In genomic region chr9:35363079-35363478, GRCm38 (mm10) we compare ENCODE assay signal across 21 mouse cellular contexts. TPM values are rescaled to one million over a fixed set of nuclear protein-coding genes. Genes with fewer than 3 reads are reported as not detected.
DNase-seq lines count a peak whose midpoint lies in the region; ATAC-seq lines count a peak whose summit lies in the region.
"Had no signal": no experiment of that assay in that cellular context is flagged by ENCODE, and none has a peak within 500 bp of the region (broad histone marks: within the 10 kb centered on the region; RNA-seq: fewer than 3 reads in every experiment).

No protein-coding gene starts in this region.

- intact Hi-C loops in left cerebral cortex, postnatal 14 days (cut with DNase I), result no loop called here

- H3K4me2 ChIP-seq in forebrain, embryonic 11.5 days (ENCODE audit: low read depth, low read length, severe bottlenecking), result no peak overlapping the region
- H3K4me2 ChIP-seq in hindbrain, embryonic 16.5 days (ENCODE audit: low read length), result no peak overlapping the region
- H3K4me2 ChIP-seq in embryonic facial prominence, embryonic 15.5 days (replicated peaks), result no peak overlapping the region
- no peak overlapping the region for H3K4me2 ChIP-seq in limb, embryonic 15.5 days
- H3K4me2 ChIP-seq: liver, embryonic 11.5 days; midbrain, embryonic 12.5 days had no signal

- peak; percentile 54 for DNase-seq in forebrain, embryonic 10.5 days (ENCODE audit: extremely low spot score, low spot score)
- DNase-seq in forebrain, embryonic 11.5 days (ENCODE audit: low spot score), result no peak
- DNase-seq in hindbrain, embryonic 10.5 days (ENCODE audit: low spot score), result peak; percentile 57
- DNase-seq in adrenal gland, adult (ENCODE audit: inconsistent age in 2 of 2, low spot score in 1 of 2), result no peak
- no peak for DNase-seq in left cerebral cortex, postnatal 14 days (ENCODE audit: low spot score in 2 of 2)
- DNase-seq: adrenal gland, adult 8-10 months; cerebellum, adult 11-12 months; cerebellum, postnatal 36 days; kidney, adult 18-20 months; kidney, postnatal 14 days; lung, adult 2 months; lung, postnatal 4 days; thymus, postnatal 4 days had no signal

- no peaks in the 10 kb centered on the region for H3K9me3 ChIP-seq in forebrain, embryonic 10.5 days
- H3K9me3 ChIP-seq in forebrain, embryonic 11.5 days (ENCODE audit: control insufficient read depth, low read length), result no peaks in the 10 kb centered on the region
- H3K9me3 ChIP-seq in hindbrain, embryonic 10.5 days, result no peaks in the 10 kb centered on the region
- no peaks in the 10 kb centered on the region for H3K9me3 ChIP-seq in hindbrain, embryonic 16.5 days (ENCODE audit: control insufficient read depth, low read length)
- H3K9me3 ChIP-seq in embryonic facial prominence, embryonic 15.5 days (replicated peaks), result no peaks in the 10 kb centered on the region
- no peaks in the 10 kb centered on the region for H3K9me3 ChIP-seq in limb, embryonic 15.5 days
- H3K9me3 ChIP-seq: midbrain, embryonic 12.5 days had no signal

- no peak for ATAC-seq in forebrain, embryonic 11.5 days (replicated peaks; ENCODE audit: low FRiP score)
- ATAC-seq in hindbrain, embryonic 16.5 days, result no peak
- no peak for ATAC-seq in embryonic facial prominence, embryonic 15.5 days (ENCODE audit: insufficient number of reproducible peaks, low FRiP score, low TSS enrichment, low read depth)
- 0 out of 2 replicates have a peak, but pooled peaks have one; percentile 12 for ATAC-seq in limb, embryonic 15.5 days (ENCODE audit: insufficient number of reproducible peaks, low FRiP score, low TSS enrichment, low read depth)
- ATAC-seq: hindbrain, postnatal 0 days had no signal

- H3K27me3 ChIP-seq in forebrain, embryonic 10.5 days (ENCODE audit: poor library complexity, severe bottlenecking), result 0 out of 2 replicates have a peak, but pooled peaks cover 6% of the 10 kb centered on the region
- H3K27me3 ChIP-seq in forebrain, embryonic 11.5 days (ENCODE audit: control insufficient read depth, insufficient read depth, low read length), result no peaks in the 10 kb centered on the region
- H3K27me3 ChIP-seq in hindbrain, embryonic 10.5 days (ENCODE audit: insufficient read depth, poor library complexity, severe bottlenecking), result peaks cover 58% of the 10 kb centered on the region
- peaks cover 7% of the 10 kb centered on the region for H3K27me3 ChIP-seq in hindbrain, embryonic 16.5 days (replicated peaks; ENCODE audit: control insufficient read depth, insufficient read depth, low read length)
- no peaks in the 10 kb centered on the region for H3K27me3 ChIP-seq in embryonic facial prominence, embryonic 15.5 days
- H3K27me3 ChIP-seq in limb, embryonic 15.5 days, result no peaks in the 10 kb centered on the region
- H3K27me3 ChIP-seq: CH12.LX had no signal

- 69% methylated on average over 5 of the region's 5 CpGs for WGBS in forebrain, embryonic 10.5 days
- whole genome bisulfite sequencing in forebrain, embryonic 11.5 days, result 76% methylated on average over 5 of the region's 5 CpGs
- 60% methylated on average over 5 of the region's 5 CpGs for whole genome bisulfite sequencing in hindbrain, embryonic 10.5 days
- 56% methylated on average over 5 of the region's 5 CpGs for WGBS in hindbrain, embryonic 16.5 days
- 23% methylated on average over 5 of the region's 5 CpGs for WGBS in embryonic facial prominence, embryonic 15.5 days
- 25% methylated on average over 5 of the region's 5 CpGs for WGBS in limb, embryonic 15.5 days

- H3K9ac ChIP-seq in forebrain, embryonic 11.5 days (ENCODE audit: low read length), result no peak overlapping the region
- no peak overlapping the region for H3K9ac ChIP-seq in hindbrain, embryonic 16.5 days (ENCODE audit: low read depth, low read length)
- no peak overlapping the region for H3K9ac ChIP-seq in embryonic facial prominence, embryonic 15.5 days
- H3K9ac ChIP-seq in limb, embryonic 15.5 days, result no peak overlapping the region

- H3K27ac ChIP-seq in forebrain, embryonic 10.5 days, result peak overlapping the region; percentile 81
- no peak overlapping the region for H3K27ac ChIP-seq in forebrain, embryonic 11.5 days (ENCODE audit: low read depth, low read length)
- peak overlapping the region; percentile 70 for H3K27ac ChIP-seq in hindbrain, embryonic 10.5 days
- H3K27ac ChIP-seq in hindbrain, embryonic 16.5 days (ENCODE audit: low read depth, low read length), result no peak overlapping the region
- H3K27ac ChIP-seq in embryonic facial prominence, embryonic 15.5 days (replicated peaks), result peak overlapping the region; percentile 88
- H3K27ac ChIP-seq in limb, embryonic 15.5 days, result peak overlapping the region; percentile 91
- H3K27ac ChIP-seq: hindbrain, postnatal 0 days; midbrain, embryonic 12.5 days had no signal

- H3K36me3 ChIP-seq in forebrain, embryonic 10.5 days (replicated peaks), result no peaks in the 10 kb centered on the region
- no peaks in the 10 kb centered on the region for H3K36me3 ChIP-seq in forebrain, embryonic 11.5 days (ENCODE audit: control insufficient read depth, insufficient read depth, low read length)
- no peaks in the 10 kb centered on the region for H3K36me3 ChIP-seq in hindbrain, embryonic 10.5 days
- H3K36me3 ChIP-seq in hindbrain, embryonic 16.5 days (ENCODE audit: control insufficient read depth, insufficient read depth, low read length), result no peaks in the 10 kb centered on the region
- H3K36me3 ChIP-seq in embryonic facial prominence, embryonic 15.5 days, result no peaks in the 10 kb centered on the region
- no peaks in the 10 kb centered on the region for H3K36me3 ChIP-seq in limb, embryonic 15.5 days
- H3K36me3 ChIP-seq: midbrain, embryonic 12.5 days had no signal

- H3K4me3 ChIP-seq in forebrain, embryonic 10.5 days, result no peak overlapping the region
- no peak overlapping the region for H3K4me3 ChIP-seq in forebrain, embryonic 11.5 days (ENCODE audit: low read depth, low read length)
- no peak overlapping the region for H3K4me3 ChIP-seq in hindbrain, embryonic 10.5 days
- H3K4me3 ChIP-seq in hindbrain, embryonic 16.5 days (ENCODE audit: low read length), result no peak overlapping the region
- H3K4me3 ChIP-seq in embryonic facial prominence, embryonic 15.5 days (replicated peaks), result no peak overlapping the region
- H3K4me3 ChIP-seq in limb, embryonic 15.5 days, result no peak overlapping the region
- H3K4me3 ChIP-seq: erythroblast, embryonic 14.5 days; midbrain, embryonic 12.5 days had no signal

- peaks cover 56% of the 10 kb centered on the region for H3K4me1 ChIP-seq in forebrain, embryonic 10.5 days
- H3K4me1 ChIP-seq in forebrain, embryonic 11.5 days (replicated peaks; ENCODE audit: control insufficient read depth, insufficient read depth, low read length), result peaks cover 6% of the 10 kb centered on the region; the same call in 1 of the 2 replicates
- peaks cover 54% of the 10 kb centered on the region for H3K4me1 ChIP-seq in hindbrain, embryonic 10.5 days (replicated peaks)
- peaks cover 16% of the 10 kb centered on the region for H3K4me1 ChIP-seq in hindbrain, embryonic 16.5 days (ENCODE audit: control insufficient read depth, insufficient read depth, low read depth, low read length)
- peaks cover 54% of the 10 kb centered on the region for H3K4me1 ChIP-seq in embryonic facial prominence, embryonic 15.5 days
- H3K4me1 ChIP-seq in limb, embryonic 15.5 days, result peaks cover 56% of the 10 kb centered on the region

RNA-seq across cellular contexts. Expression of gene Cdon, which starts 57.8 kb away (rescaled TPM):
- 13.4 and 16.2 TPM in 2 replicates for polyA plus RNA-seq in forebrain, embryonic 10.5 days (2016; fragmentation: Nextera tagmentation; extraction: Ambion mirVana)
- polyA plus RNA-seq in forebrain, embryonic 11.5 days (2014; fragmentation: Nextera tagmentation; extraction: Ambion mirVana), result 16.4 and 17.2 TPM in 2 replicates
- polyA plus RNA-seq in hindbrain, embryonic 10.5 days (2016; fragmentation: Nextera tagmentation; extraction: Ambion mirVana), result 11.7 and 15.4 TPM in 2 replicates
- 2.9 and 3.7 TPM in 2 replicates for polyA plus RNA-seq in hindbrain, embryonic 16.5 days (2015; fragmentation: Nextera tagmentation; extraction: Ambion mirVana)
- 15.3 and 16.3 TPM in 2 replicates for polyA plus RNA-seq in embryonic facial prominence, embryonic 15.5 days (2015; fragmentation: Nextera tagmentation; extraction: Ambion mirVana)
- polyA plus RNA-seq in limb, embryonic 15.5 days (2015; fragmentation: Nextera tagmentation; extraction: Ambion mirVana), result 28.6 and 35.9 TPM in 2 replicates
- total RNA-seq in left cerebral cortex, postnatal 14 days (2021), result 1 to 10 TPM; 9.0 to 9.9 TPM
- polyA plus RNA-seq: erythroblast, embryonic 14.5 days had no signal

Comparison
In these comparisons a context has a peak if more than half of its experiments do, and no peak if none do; other contexts are left out.
1. DNase-seq: peak in forebrain, embryonic 10.5 days (single experiment) and hindbrain, embryonic 10.5 days (single experiment); none in forebrain, embryonic 11.5 days (single experiment), adrenal gland, adult (0 of 2) and left cerebral cortex, postnatal 14 days (0 of 2).
2. H3K27ac ChIP-seq: peak in forebrain, embryonic 10.5 days (single experiment), hindbrain, embryonic 10.5 days (single experiment), embryonic facial prominence, embryonic 15.5 days (single experiment) and limb, embryonic 15.5 days (single experiment); none in forebrain, embryonic 11.5 days (single experiment) and hindbrain, embryonic 16.5 days (single experiment).